Mouse (Mus musculus) kidney, postnatal 10 days (tissue): ENCODE results near the gene Exph5.

Experiments
- DNase-seq: peaks from one replicate; pipeline ENCODE4 v3.0.0; 2021; ENCODE audit warnings: mixed read lengths

Gene Exph5

GRCm38 (mm10) chr9:53301269-53301720 lies at the start of gene Exph5:
Exph5 (plus strand) TSS chr9:53301670.
- DNase-seq: peak; percentile 77

- peak; percentile 90 for DNase-seq
Observed at GRCm38 (mm10) chr9:53254368-53254767, 47.1 kb upstream of the Exph5 start.

GRCm38 (mm10) chr9:53256690-53257305 lies 44.7 kb upstream of the Exph5 start:
- DNase-seq: no peak

GRCm38 (mm10) chr9:53257772-53258171 lies 43.7 kb upstream of the Exph5 start:
- DNase-seq: peak; percentile 16

GRCm38 (mm10) chr9:53258199-53258598 lies 43.3 kb upstream of the Exph5 start:
- DNase-seq: no peak

GRCm38 (mm10) chr9:53264387-53264786 lies 37.1 kb upstream of the Exph5 start:
- DNase-seq: peak; percentile 25

GRCm38 (mm10) chr9:53265589-53265988 lies 35.9 kb upstream of the Exph5 start:
- no peak for DNase-seq

- DNase-seq: no peak
Observed at GRCm38 (mm10) chr9:53268036-53268435, 33.4 kb upstream of the Exph5 start.

- DNase-seq: peak; percentile 65
Observed at GRCm38 (mm10) chr9:53268731-53269465, 32.6 kb upstream of the Exph5 start.

GRCm38 (mm10) chr9:53269466-53269755 lies 32.1 kb upstream of the Exph5 start:
- DNase-seq: no peak

GRCm38 (mm10) chr9:53271281-53272022 lies 30.0 kb upstream of the Exph5 start:
- no peak for DNase-seq

- DNase-seq: no peak
Observed at GRCm38 (mm10) chr9:53272207-53272606, 29.3 kb upstream of the Exph5 start.

- no peak for DNase-seq
Observed at GRCm38 (mm10) chr9:53272714-53273113, 28.8 kb upstream of the Exph5 start.

GRCm38 (mm10) chr9:53276381-53276780 lies 25.1 kb upstream of the Exph5 start:
- no peak for DNase-seq

GRCm38 (mm10) chr9:53278997-53279396 lies 22.5 kb upstream of the Exph5 start:
- DNase-seq: no peak

- DNase-seq: no peak
Observed at GRCm38 (mm10) chr9:53286793-53287192, 14.7 kb upstream of the Exph5 start.

- DNase-seq: no peak
Observed at GRCm38 (mm10) chr9:53290006-53290405, 11.5 kb upstream of the Exph5 start.

- no peak for DNase-seq
Observed at GRCm38 (mm10) chr9:53292833-53293232, 8.6 kb upstream of the Exph5 start.

- peak; percentile 19 for DNase-seq
Observed at GRCm38 (mm10) chr9:53301801-53302311, 386 bp downstream of the Exph5 start.

- DNase-seq: no peak
Observed at GRCm38 (mm10) chr9:53302415-53302814, 945 bp downstream of the Exph5 start.

- DNase-seq: no peak
Observed at GRCm38 (mm10) chr9:53307904-53308303, 6.4 kb downstream of the Exph5 start.

- DNase-seq: no peak
Observed at GRCm38 (mm10) chr9:53312981-53313380, 11.5 kb downstream of the Exph5 start.

- peak; percentile 42 for DNase-seq
Observed at GRCm38 (mm10) chr9:53320894-53321650, 19.6 kb downstream of the Exph5 start.
